Mouse (Mus musculus) hindbrain, embryonic 14.5 days (tissue): ENCODE data around the gene Map3k9. TPM values are rescaled to one million over a fixed set of nuclear protein-coding genes. Genes with fewer than 3 reads are reported as not detected.

Source experiments
- ATAC-seq: fragments of 200-750 bp; cut with Nextera tagmentation; 2 replicates; pipeline ENCODE4 v1.8.0; 2017; ENCODE audit warnings: moderate number of reproducible peaks, mild to moderate bottlenecking, moderate TSS enrichment, moderate library complexity; ENCODE audit not compliant: low FRiP score
- DNase-seq: peaks from one replicate; pipeline ENCODE4 v3.0.0-alpha.2; 2015; ENCODE audit warnings: low spot score
- H3K27ac ChIP-seq: fragments of 300-500 bp; sonication (generic); 2 replicates; pipeline ENCODE4 v1.5.1; 2014; ENCODE audit warnings: mild to moderate bottlenecking, moderate library complexity
- H3K27me3 ChIP-seq: fragments of 300-500 bp; sonication (generic); 2 replicates; pipeline ENCODE4 v1.6.1; 2014; ENCODE audit warnings: mild to moderate bottlenecking, low read length, mixed read lengths; ENCODE audit not compliant: control insufficient read depth, insufficient read depth
- H3K36me3 ChIP-seq: fragments of 300-500 bp; sonication (generic); replicated peaks from 2 replicates; pipeline ENCODE4 v1.6.1; 2014; ENCODE audit not compliant: control insufficient read depth, insufficient read depth
- H3K4me1 ChIP-seq: fragments of 300-500 bp; sonication (generic); replicated peaks from 2 replicates; pipeline ENCODE4 v1.6.1; 2014; ENCODE audit warnings: antibody characterized with exemption, low read length, mixed read lengths; ENCODE audit not compliant: control insufficient read depth, insufficient read depth
- H3K4me2 ChIP-seq: fragments of 300-500 bp; sonication (generic); replicated peaks from 2 replicates; pipeline ENCODE4 v1.6.1; 2014; ENCODE audit warnings: mild to moderate bottlenecking, moderate library complexity
- H3K4me3 ChIP-seq: fragments of 300-500 bp; sonication (generic); replicated peaks from 2 replicates; pipeline ENCODE4 v1.5.1; 2014; ENCODE audit warnings: mild to moderate bottlenecking, low read length
- H3K9ac ChIP-seq: fragments of 300-500 bp; sonication (generic); 2 replicates; pipeline ENCODE4 v1.6.1; 2014
- H3K9me3 ChIP-seq: fragments of 300-500 bp; sonication (generic); 2 replicates; pipeline ENCODE4 v1.6.1; 2016; ENCODE audit warnings: low read length; ENCODE audit not compliant: control insufficient read depth
- WGBS: fragments of 180-500 bp; shearing (Covaris S2); extraction: QIAGEN DNeasy Blood & Tissue Kit; methylation state at CpG from one replicate; pipeline ENCODE4 v1.1.7; 2014; 5-methylcytosine and 5-hydroxymethylcytosine counted together
- polyA plus RNA-seq: library from polyadenylated mRNA; unstranded; fragments of >200 nt; fragmentation: Nextera tagmentation; extraction: Ambion mirVana; gene quantifications from 2 replicates; pipeline ENCODE4 v1.2.1, GENCODE M21; 2014

The Map3k9 gene
- polyA plus RNA-seq, 1 experiment from 2014 or later, result 13.3 TPM

DNA sequence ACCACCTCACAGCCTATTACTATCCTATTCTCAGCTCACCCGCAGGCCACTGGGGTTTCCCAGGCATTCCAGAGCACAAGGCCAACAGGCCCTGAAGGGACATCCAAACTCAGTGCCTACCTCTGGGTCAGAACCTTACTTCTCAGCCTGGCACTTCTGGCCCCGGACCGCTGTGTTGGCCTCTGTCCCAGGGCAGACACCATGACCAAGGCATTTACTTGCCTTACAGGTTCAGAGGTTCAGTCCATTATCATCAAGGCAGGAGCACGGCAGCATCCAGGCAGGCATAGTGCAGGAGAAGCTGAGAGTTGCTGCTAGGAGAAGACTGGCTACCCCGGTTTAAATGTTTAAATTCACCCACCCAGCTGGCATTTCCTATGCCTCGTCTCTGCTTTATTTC lies 96.9 kb downstream of the Map3k9 start:
- WGBS, result 75% methylated on average over 6 of the region's 6 CpGs
- ATAC-seq, result no peak
- no peak overlapping the region for H3K9ac ChIP-seq
- no peaks in the 10 kb centered on the region for H3K27me3 ChIP-seq
- H3K4me1 ChIP-seq, result peaks cover 10% of the 10 kb centered on the region
- H3K4me3 ChIP-seq, result no peak overlapping the region
- H3K36me3 ChIP-seq, result no peaks in the 10 kb centered on the region
- DNase-seq, result no peak
- H3K9me3 ChIP-seq, result no peaks in the 10 kb centered on the region
- no peak overlapping the region for H3K27ac ChIP-seq
- H3K4me2 ChIP-seq, result no peak overlapping the region

DNA sequence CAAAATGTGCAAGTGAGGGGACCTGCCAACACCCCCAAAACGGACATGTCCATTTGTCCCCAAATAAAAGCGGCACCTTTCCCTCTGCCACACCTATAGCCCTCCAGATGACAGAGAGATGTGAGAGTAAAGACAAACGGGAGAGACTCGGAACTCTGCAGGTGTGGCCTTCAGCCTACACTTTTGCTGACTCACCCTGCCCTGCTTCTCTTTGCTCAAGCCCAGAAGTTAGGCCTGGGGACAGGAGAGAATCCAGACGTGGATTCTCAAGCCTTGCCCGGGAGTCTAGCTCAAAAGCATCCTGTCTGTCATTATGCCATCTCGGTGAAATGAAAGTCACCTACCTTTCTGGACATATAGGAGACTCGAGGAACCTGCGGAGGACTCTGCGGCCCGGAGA lies 97.6 kb downstream of the Map3k9 start:
- H3K4me2 ChIP-seq, result no peak overlapping the region
- no peaks in the 10 kb centered on the region for H3K36me3 ChIP-seq
- H3K27ac ChIP-seq, result no peak overlapping the region
- H3K4me3 ChIP-seq, result no peak overlapping the region
- H3K27me3 ChIP-seq, result no peaks in the 10 kb centered on the region
- H3K9me3 ChIP-seq, result no peaks in the 10 kb centered on the region
- DNase-seq, result no peak
- WGBS, result 80% methylated on average over 11 of the region's 11 CpGs
- no peak for ATAC-seq
- H3K4me1 ChIP-seq, result peaks cover 10% of the 10 kb centered on the region
- H3K9ac ChIP-seq, result no peak overlapping the region

DNA sequence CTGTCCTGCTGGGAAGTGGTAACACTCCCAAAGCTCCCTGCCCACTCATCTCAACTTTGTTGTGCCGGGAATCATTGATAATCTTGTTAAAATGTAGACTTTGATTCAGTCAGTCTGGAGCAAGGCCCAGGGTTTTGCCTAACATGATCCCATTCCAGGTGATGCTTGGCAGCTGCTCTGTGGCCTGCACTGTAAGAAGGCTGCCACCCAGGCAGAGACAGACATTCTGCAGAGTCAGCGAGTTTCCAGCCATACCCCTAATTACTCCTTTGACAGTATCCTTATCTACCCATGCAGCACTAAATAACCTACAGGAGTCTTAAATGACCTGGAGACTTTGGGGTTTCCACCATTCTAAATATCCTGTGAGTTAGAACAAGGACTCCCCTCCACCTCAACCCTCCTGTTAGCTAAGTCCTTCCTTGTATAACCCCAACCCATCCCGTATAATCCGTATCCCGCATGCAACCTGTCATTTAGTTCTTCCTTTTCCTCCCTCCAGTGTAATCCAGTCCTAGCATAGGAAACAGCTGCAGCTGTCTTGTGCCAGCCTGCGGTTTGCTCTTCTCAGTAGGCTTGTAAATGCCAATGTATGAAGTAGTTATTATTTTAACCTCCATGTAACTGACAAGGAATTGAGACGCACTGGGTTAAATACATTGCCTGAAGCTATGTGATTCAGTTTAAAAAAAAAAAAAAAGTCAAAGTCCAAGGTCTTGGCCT lies 101.0 kb downstream of the Map3k9 start:
- H3K27ac ChIP-seq, result no peak overlapping the region
- no peaks in the 10 kb centered on the region for H3K4me1 ChIP-seq
- WGBS, result 82% methylated on average over 7 of the region's 7 CpGs
- H3K27me3 ChIP-seq, result no peaks in the 10 kb centered on the region
- no peak overlapping the region for H3K4me2 ChIP-seq
- no peak overlapping the region for H3K4me3 ChIP-seq
- H3K36me3 ChIP-seq, result no peaks in the 10 kb centered on the region
- no peaks in the 10 kb centered on the region for H3K9me3 ChIP-seq
- no peak overlapping the region for H3K9ac ChIP-seq
- DNase-seq, result no peak
- no peak for ATAC-seq

DNA sequence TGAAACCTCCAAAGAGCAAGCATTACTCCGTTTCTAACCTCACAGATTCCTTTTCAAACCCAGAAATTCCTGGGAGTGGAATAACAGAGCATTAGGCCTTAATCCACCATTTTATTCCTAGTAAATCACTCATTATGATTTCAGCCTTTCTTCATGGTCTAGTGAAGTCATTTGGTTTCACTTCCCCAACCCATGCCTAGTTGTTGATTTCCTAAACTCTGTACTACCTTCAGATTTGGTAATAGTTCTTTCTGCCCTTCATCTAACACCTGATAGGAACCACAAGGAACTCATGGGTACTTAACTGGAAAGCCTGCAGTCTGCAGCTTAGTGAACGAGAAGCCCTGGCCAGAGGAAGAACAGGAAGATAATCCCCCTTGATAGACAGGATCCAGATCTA lies 105.4 kb downstream of the Map3k9 start:
- Histone ChIP-seq H3K27ac (no peak overlapping the region), H3K9ac (no peak overlapping the region), H3K4me3 (no peak overlapping the region), H3K27me3 (no peaks in the 10 kb centered on the region), H3K36me3 (no peaks in the 10 kb centered on the region), H3K4me2 (no peak overlapping the region), H3K4me1 (no peaks in the 10 kb centered on the region), H3K9me3 (no peaks in the 10 kb centered on the region)
- DNase-seq (no peak), ATAC-seq (no peak)
- WGBS, result 67% methylated on average over 2 of the region's 2 CpGs

Other genes with a start within 250 kb of the Map3k9 start
- 41.7 and 42.0 TPM in 2 replicates for gene Gm20498, start 248.3 kb downstream of the Map3k9 start, polyA plus RNA-seq
- gene Synj2bp, start 248.3 kb downstream of the Map3k9 start, polyA plus RNA-seq, result 32.0 and 37.6 TPM in 2 replicates
- 0.90 and 1.1 TPM in 2 replicates for gene Adam21, start 212.7 kb downstream of the Map3k9 start, polyA plus RNA-seq
- gene Med6, start 186.2 kb downstream of the Map3k9 start, polyA plus RNA-seq, result 39.4 and 45.7 TPM in 2 replicates
- gene Ttc9, start 149.9 kb downstream of the Map3k9 start, polyA plus RNA-seq, result 13.0 and 17.5 TPM in 2 replicates
- 14.2 and 19.9 TPM in 2 replicates for gene Pcnx, start 78.8 kb upstream of the Map3k9 start, polyA plus RNA-seq